In the genomic region with DNA sequence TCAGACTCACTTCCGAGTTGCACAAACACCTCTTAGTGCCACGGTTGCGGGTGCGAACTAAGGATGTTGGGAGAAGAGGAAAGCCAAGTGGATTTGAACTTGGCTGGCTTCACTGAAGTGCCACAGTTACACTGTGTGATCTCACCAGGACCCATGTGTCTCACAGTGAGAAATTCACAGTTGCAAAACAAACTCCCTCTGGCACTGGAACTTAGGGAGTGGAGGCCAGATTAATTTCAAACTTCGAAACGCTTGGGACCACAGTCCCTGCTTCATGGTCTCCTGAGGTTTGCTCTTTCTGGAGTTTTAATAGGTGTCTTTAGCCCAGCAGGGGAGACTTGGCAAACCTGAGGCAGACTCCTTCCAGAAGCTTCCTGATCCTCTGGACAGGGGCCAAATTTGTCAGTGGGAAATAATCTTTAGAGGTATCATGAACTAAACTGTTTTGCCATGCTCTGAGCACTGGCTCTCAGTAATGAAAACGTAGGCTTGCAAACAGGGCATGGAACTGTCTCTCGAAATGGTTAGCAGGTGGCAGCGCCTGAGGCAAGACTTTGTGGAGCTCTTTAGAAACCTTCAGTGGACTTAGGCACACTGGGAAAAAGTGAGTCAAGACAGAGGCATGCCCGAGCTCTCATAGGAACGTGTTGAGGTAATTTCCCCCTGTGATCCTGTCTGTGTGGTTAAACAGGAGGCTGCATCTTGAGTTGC, we compare ENCODE assay signal across 9 mouse cellular contexts.
DNase-seq lines count a peak whose midpoint lies in the region; ATAC-seq lines count a peak whose summit lies in the region.
"Had no signal": no experiment of that assay in that cellular context is flagged by ENCODE, and none has a peak within 500 bp of the region (broad histone marks: within the 10 kb centered on the region; RNA-seq: fewer than 3 reads in every experiment).

No protein-coding gene starts in this region.

- no peak overlapping the region for H3K4me2 ChIP-seq in stomach, embryonic 16.5 days (ENCODE audit: low read depth, low read length)
- H3K4me2 ChIP-seq in midbrain, embryonic 14.5 days (ENCODE audit: low read length): no peak overlapping the region

- H3K36me3 ChIP-seq in stomach, embryonic 16.5 days (ENCODE audit: control insufficient read depth, insufficient read depth, low read length): no peaks in the 10 kb centered on the region
- H3K36me3 ChIP-seq in midbrain, embryonic 14.5 days (ENCODE audit: control insufficient read depth, insufficient read depth, low read length): no peaks in the 10 kb centered on the region

- no peaks in the 10 kb centered on the region for H3K27me3 ChIP-seq in stomach, embryonic 16.5 days (ENCODE audit: control insufficient read depth, insufficient read depth, low read length)
- H3K27me3 ChIP-seq in midbrain, embryonic 14.5 days (ENCODE audit: control insufficient read depth, insufficient read depth, low read length): no peaks in the 10 kb centered on the region

- WGBS in stomach, embryonic 16.5 days: 73% methylated on average over 11 of the region's 11 CpGs
- WGBS in midbrain, embryonic 14.5 days: 88% methylated on average over 11 of the region's 11 CpGs

- no peaks in the 10 kb centered on the region for H3K9me3 ChIP-seq in stomach, embryonic 16.5 days (replicated peaks; ENCODE audit: control insufficient read depth, low read length)
- H3K9me3 ChIP-seq in midbrain, embryonic 14.5 days (ENCODE audit: control insufficient read depth, low read length): no peaks in the 10 kb centered on the region
- H3K9me3 ChIP-seq: megakaryocyte, embryonic 14.5 days had no signal

- H3K4me3 ChIP-seq in stomach, embryonic 16.5 days (replicated peaks; ENCODE audit: low read length): no peak overlapping the region
- no peak overlapping the region for H3K4me3 ChIP-seq in midbrain, embryonic 14.5 days (replicated peaks; ENCODE audit: low read depth, low read length)
- H3K4me3 ChIP-seq: megakaryocyte, embryonic 14.5 days had no signal

- DNase-seq in cerebellum, postnatal 10 days: peak; percentile 66 to 69
- DNase-seq in cerebellum, adult 11-12 months: no peak
- DNase-seq in urinary bladder, postnatal 25 days (ENCODE audit: low spot score): peak; percentile 20
- DNase-seq in urinary bladder, postnatal 10 days (ENCODE audit: low spot score): no peak
- DNase-seq in heart, postnatal 4 days: peak; percentile 45
- DNase-seq in left cerebral cortex, adult 18-20 months (ENCODE audit: low spot score in 2 of 2): no peak
- no peak for DNase-seq in midbrain, embryonic 14.5 days

- H3K9ac ChIP-seq in stomach, embryonic 16.5 days (ENCODE audit: low read length): 0 out of 2 replicates have a peak overlapping the region, but pooled peaks have one; percentile 2
- H3K9ac ChIP-seq in midbrain, embryonic 14.5 days (replicated peaks; ENCODE audit: low read length): no peak overlapping the region

- H3K4me1 ChIP-seq in stomach, embryonic 16.5 days (ENCODE audit: control insufficient read depth, insufficient read depth, low read length): peaks cover 6% of the 10 kb centered on the region
- no peaks in the 10 kb centered on the region for H3K4me1 ChIP-seq in midbrain, embryonic 14.5 days (ENCODE audit: control insufficient read depth, insufficient read depth, low read length)

- no peak for ATAC-seq in stomach, embryonic 16.5 days (ENCODE audit: insufficient read depth, low FRiP score)
- no peak for ATAC-seq in midbrain, embryonic 14.5 days (ENCODE audit: low FRiP score, low TSS enrichment)

- peak overlapping the region; percentile 6 for H3K27ac ChIP-seq in stomach, embryonic 16.5 days (ENCODE audit: low read length)
- H3K27ac ChIP-seq in midbrain, embryonic 14.5 days (replicated peaks; ENCODE audit: low read depth, low read length): no peak overlapping the region

Comparison
In these comparisons a context has a peak if more than half of its experiments do, and no peak if none do; other contexts are left out.
1. DNase-seq: peak in cerebellum, postnatal 10 days (2 of 2), urinary bladder, postnatal 25 days (single experiment) and heart, postnatal 4 days (single experiment); none in cerebellum, adult 11-12 months (single experiment), urinary bladder, postnatal 10 days (single experiment), left cerebral cortex, adult 18-20 months (0 of 2) and midbrain, embryonic 14.5 days (single experiment).